Mouse (Mus musculus) limb, embryonic 10.5 days (tissue): Measurements from ENCODE around the gene Trpc4ap. TPM values are rescaled to one million over a fixed set of nuclear protein-coding genes. Genes with fewer than 3 reads are reported as not detected.
A peak's percentile ranks its signal among the peaks of the same experiment; 100 is the strongest.

Experiments used
- DNase-seq: peaks from one replicate; pipeline ENCODE4 v3.0.0-alpha.2; 2017; ENCODE audit warnings: low spot score
- H3K27ac ChIP-seq: fragments of 300-500 bp; sonication (generic); 2 replicates; pipeline ENCODE4 v1.5.1; 2016; ENCODE audit warnings: mild to moderate bottlenecking
- H3K27me3 ChIP-seq: fragments of 300-500 bp; sonication (generic); 2 replicates; pipeline ENCODE4 v1.6.1; 2016; ENCODE audit warnings: low read depth, mild to moderate bottlenecking; ENCODE audit not compliant: poor library complexity, severe bottlenecking
- H3K36me3 ChIP-seq: fragments of 300-500 bp; sonication (generic); 2 replicates; pipeline ENCODE4 v1.6.1; 2016; ENCODE audit warnings: mild to moderate bottlenecking, moderate library complexity
- H3K4me1 ChIP-seq: fragments of 300-500 bp; sonication (generic); 2 replicates; pipeline ENCODE4 v1.6.1; 2016
- H3K4me3 ChIP-seq: fragments of 300-500 bp; sonication (generic); 2 replicates; pipeline ENCODE4 v1.5.1; 2016; ENCODE audit warnings: mild to moderate bottlenecking, moderate library complexity
- H3K9me3 ChIP-seq: fragments of 300-500 bp; sonication (generic); replicated peaks from 2 replicates; pipeline ENCODE4 v1.6.1; 2016; ENCODE audit warnings: mild to moderate bottlenecking
- WGBS: fragments of 180-500 bp; shearing (Covaris S2); methylation state at CpG from one replicate; pipeline ENCODE4 v1.1.7; 2016; 5-methylcytosine and 5-hydroxymethylcytosine counted together
- microRNA counts: library from miRNA; unstranded; fragments of <30 nt; microRNA quantifications from one replicate; lab custom pipeline; 2017
- microRNA-seq: library from miRNA; unstranded; fragments of <30 nt; microRNA quantifications from one replicate; pipeline ENCODE4, GENCODE M21; 2017
- polyA plus RNA-seq: library from polyadenylated mRNA; unstranded; fragments of >200 nt; fragmentation: Nextera tagmentation; extraction: Ambion mirVana; gene quantifications from 2 replicates; pipeline ENCODE4 v1.2.1, GENCODE M21; 2016

Trpc4ap gene
- polyA plus RNA-seq, 1 experiment from 2014 or later: 141 TPM

DNA sequence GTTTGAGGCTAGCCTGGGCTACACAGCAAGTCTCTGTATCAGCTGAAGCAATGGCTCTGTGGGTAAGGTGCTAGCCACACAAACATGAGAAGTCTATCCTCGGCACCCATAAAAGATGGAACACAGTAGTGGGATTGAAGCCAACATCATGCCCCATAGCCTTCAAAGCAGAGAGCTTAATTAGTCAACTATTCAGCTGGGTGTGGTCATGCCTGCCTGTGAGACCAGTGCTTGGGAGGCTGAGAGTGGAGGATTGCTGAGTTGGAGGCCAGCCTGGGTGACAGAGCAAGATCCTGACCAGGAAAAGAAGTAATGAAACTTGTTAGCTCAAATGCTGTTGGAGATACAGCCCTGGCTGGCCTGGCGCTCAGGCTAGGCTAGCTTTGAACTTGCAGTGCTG is 101.3 kb downstream of the Trpc4ap start:
- WGBS: 88% methylated on average over 2 of the region's 2 CpGs
- no peak overlapping the region for H3K4me3 ChIP-seq
- H3K4me1 ChIP-seq: peaks cover 14% of the 10 kb centered on the region
- DNase-seq: no peak
- no peak overlapping the region for H3K27ac ChIP-seq
- no peaks in the 10 kb centered on the region for H3K9me3 ChIP-seq
- no peaks in the 10 kb centered on the region for H3K36me3 ChIP-seq
- no peaks in the 10 kb centered on the region for H3K27me3 ChIP-seq

DNA sequence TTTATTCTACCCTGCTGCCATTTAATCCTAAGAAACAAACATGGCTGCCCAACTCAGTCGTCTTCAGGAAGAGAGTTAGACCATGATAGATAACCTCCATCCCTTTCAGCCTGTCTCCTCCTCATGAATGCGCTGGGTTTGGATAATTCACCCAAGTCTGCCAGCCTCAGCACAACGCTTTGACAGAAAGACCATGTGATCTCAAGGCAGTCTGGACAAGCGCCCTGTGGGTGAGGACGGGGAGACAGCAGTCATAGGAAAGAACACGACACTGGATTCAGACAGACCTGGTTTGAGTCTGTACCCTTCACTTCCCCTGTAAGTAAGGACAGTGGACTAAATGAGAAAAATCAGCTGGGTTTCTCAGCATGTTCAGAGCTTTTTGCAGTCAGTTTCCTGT is 102.7 kb downstream of the Trpc4ap start:
- Histone ChIP-seq H3K36me3 (no peaks in the 10 kb centered on the region), H3K4me3 (no peak overlapping the region), H3K27me3 (no peaks in the 10 kb centered on the region), H3K4me1 (peaks cover 14% of the 10 kb centered on the region), H3K27ac (no peak overlapping the region), H3K9me3 (no peaks in the 10 kb centered on the region)
- DNase-seq: no peak
- WGBS: 78% methylated on average over 6 of the region's 6 CpGs

DNA sequence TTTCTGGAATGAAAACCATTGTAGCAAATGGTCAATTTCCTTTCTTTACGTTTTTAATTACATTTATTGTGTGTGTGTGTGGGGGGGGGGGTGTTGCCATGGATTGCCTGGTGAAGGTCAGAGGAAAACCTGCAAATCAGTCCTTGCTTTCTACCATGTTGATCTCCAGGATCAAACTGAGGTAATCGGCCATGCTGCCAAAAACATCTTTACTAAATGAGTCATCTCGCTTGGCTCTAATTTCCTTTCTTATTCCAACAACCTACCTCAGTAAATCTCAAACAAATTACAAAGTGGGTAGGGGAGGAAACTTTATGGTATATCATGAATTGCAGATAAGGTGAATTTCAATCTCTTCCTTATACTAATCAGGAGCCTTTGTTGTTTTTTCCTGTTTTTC is 104.0 kb downstream of the Trpc4ap start:
- Histone ChIP-seq H3K27ac (no peak overlapping the region), H3K4me1 (peaks cover 14% of the 10 kb centered on the region), H3K36me3 (no peaks in the 10 kb centered on the region), H3K4me3 (no peak overlapping the region), H3K9me3 (no peaks in the 10 kb centered on the region), H3K27me3 (no peaks in the 10 kb centered on the region)
- WGBS: 86% methylated on average over 3 of the region's 3 CpGs
- no peak for DNase-seq

GRCm38 (mm10) chr2:155585486-155585885 is 106.7 kb downstream of the Trpc4ap start:
- no peak for DNase-seq
- WGBS: 75% methylated on average over 10 of the region's 10 CpGs
- no peak overlapping the region for H3K4me3 ChIP-seq
- no peaks in the 10 kb centered on the region for H3K9me3 ChIP-seq
- no peak overlapping the region for H3K27ac ChIP-seq
- no peaks in the 10 kb centered on the region for H3K36me3 ChIP-seq
- peaks cover 4% of the 10 kb centered on the region; the same call in 1 of the 2 replicates for H3K4me1 ChIP-seq
- no peaks in the 10 kb centered on the region for H3K27me3 ChIP-seq

- no peaks in the 10 kb centered on the region for H3K27me3 ChIP-seq
- no peak overlapping the region for H3K4me3 ChIP-seq
- H3K4me1 ChIP-seq: peaks cover 4% of the 10 kb centered on the region; the same call in 1 of the 2 replicates
- no peaks in the 10 kb centered on the region for H3K9me3 ChIP-seq
- no peaks in the 10 kb centered on the region for H3K36me3 ChIP-seq
- no peak overlapping the region for H3K27ac ChIP-seq
- 86% methylated on average over 9 of the region's 9 CpGs for WGBS
- DNase-seq: no peak
These were observed 107.1 kb downstream of the Trpc4ap start for GRCm38 (mm10) chr2:155585082-155585481.

MicroRNAs within 50 kb of the gene (microRNA counts, 519-probe panel; counts per million panel counts)
- 684 counts per million, percentile 72 among the panel's probes with 10 or more counts for microRNA mmu-miR-499 (lab: Ali Mortazavi, UCI)

Small RNAs within 50 kb of the gene (microRNA-seq; reads per million reads assigned to microRNA genes)
- gene Mir499: 6.4 reads per million, percentile 12 among the genes with 10 or more reads in this experiment

Other genes starting within 250 kb of the Trpc4ap start
- 19.6 and 21.1 TPM in 2 replicates for gene Ncoa6, start 218.5 kb downstream of the Trpc4ap start, polyA plus RNA-seq
- 5.3 and 9.2 TPM in 2 replicates for gene Acss2, start 174.4 kb downstream of the Trpc4ap start, polyA plus RNA-seq
- gene Ggt7, start 174.1 kb downstream of the Trpc4ap start, polyA plus RNA-seq: 1.6 and 3.2 TPM in 2 replicates
- 24.3 and 25.1 TPM in 2 replicates for gene Gss, start 99.6 kb downstream of the Trpc4ap start, polyA plus RNA-seq
- 0.36 and 0.63 TPM in 2 replicates for gene Myh7b, start 81.2 kb downstream of the Trpc4ap start, polyA plus RNA-seq
- gene Edem2, start 37.1 kb upstream of the Trpc4ap start, polyA plus RNA-seq: 22.1 and 26.6 TPM in 2 replicates
- not detected in 2 replicates for gene Gm17581, start 43.5 kb upstream of the Trpc4ap start, polyA plus RNA-seq
- 0.87 and 1.9 TPM in 2 replicates for gene Procr, start 58.7 kb upstream of the Trpc4ap start, polyA plus RNA-seq
- gene Mmp24, start 83.0 kb upstream of the Trpc4ap start, polyA plus RNA-seq: 0.05 TPM in 1 of 2 replicates, not detected in the other
- gene BC029722, start 127.0 kb upstream of the Trpc4ap start, polyA plus RNA-seq: 8.0 and 8.2 TPM in 2 replicates
- gene Eif6, start 134.5 kb upstream of the Trpc4ap start, polyA plus RNA-seq: 250 and 301 TPM in 2 replicates
- gene Fam83c, start 142.5 kb upstream of the Trpc4ap start, polyA plus RNA-seq: 0.31 and 0.39 TPM in 2 replicates
- 78.6 and 83.1 TPM in 2 replicates for gene Uqcc1, start 237.9 kb upstream of the Trpc4ap start, polyA plus RNA-seq
- gene Gm15557, start 248.3 kb upstream of the Trpc4ap start, polyA plus RNA-seq: 0.13 and 0.18 TPM in 2 replicates